Mouse (Mus musculus) ovary, adult 2 months (tissue): ENCODE data around the gene Mif. TPM values are rescaled to one million over a fixed set of nuclear protein-coding genes. Genes with fewer than 3 reads are reported as not detected.

ENCODE experiments used
- polyA plus RNA-seq: library from polyadenylated mRNA; depleted of rRNA; stranded (reverse); fragments of >200 nt; gene quantifications from 2 replicates; pipeline ENCODE4 v1.2.3, GENCODE M21; 2012; rRNA removed

Gene Mif
- polyA plus RNA-seq: 3,406 and 5,173 TPM in 2 replicates

GRCm38 (mm10) chr10:75859786-75860470 is at the start of gene Mif:
Gene Mif (minus strand): TSS chr10:75860240.

GRCm38 (mm10) chr10:75893089-75893750 is 33.2 kb upstream of the Mif start, which contains the start of gene Derl3:
Gene Derl3 (plus strand): TSS chr10:75893413.

GRCm38 (mm10) chr10:75837248-75837759 is 22.7 kb downstream of the Mif start, which contains the start of gene Gstt2:
Gene Gstt2 (minus strand): TSS chr10:75837424.

GRCm38 (mm10) chr10:75822443-75822842 is 37.6 kb downstream of the Mif start, which contains the start of gene Gstt4:
Gene Gstt4 (minus strand): TSS chr10:75822543.

Other genes starting within 250 kb of the Mif start
- gene Susd2, start 216.2 kb downstream of the Mif start, polyA plus RNA-seq: 26.6 and 31.3 TPM in 2 replicates
- 88.4 and 103 TPM in 2 replicates for gene Cabin1, start 95.9 kb downstream of the Mif start, polyA plus RNA-seq
- 54.5 and 72.3 TPM in 2 replicates for gene Ddt, start 86.8 kb downstream of the Mif start, polyA plus RNA-seq
- gene Gm20441, start 79.3 kb downstream of the Mif start, polyA plus RNA-seq: 0.26 TPM in 1 of 2 replicates, not detected in the other
- 21.2 and 24.0 TPM in 2 replicates for gene Gstt3, start 78.8 kb downstream of the Mif start, polyA plus RNA-seq
- 91.9 and 118 TPM in 2 replicates for gene Gstt1, start 61.7 kb downstream of the Mif start, polyA plus RNA-seq
- not detected in 2 replicates for gene Gstt4, start 37.7 kb downstream of the Mif start, polyA plus RNA-seq
- gene Gstt2, start 22.8 kb downstream of the Mif start, polyA plus RNA-seq: 128 and 153 TPM in 2 replicates
- gene Derl3, start 33.2 kb upstream of the Mif start, polyA plus RNA-seq: 448 and 721 TPM in 2 replicates
- gene Smarcb1, start 61.4 kb upstream of the Mif start, polyA plus RNA-seq: 79.8 and 80.7 TPM in 2 replicates
- 1,064 and 1,290 TPM in 2 replicates for gene Chchd10, start 72.9 kb upstream of the Mif start, polyA plus RNA-seq
- 410 and 417 TPM in 2 replicates for gene Mmp11, start 76.3 kb upstream of the Mif start, polyA plus RNA-seq
- gene Gm867, start 80.4 kb upstream of the Mif start, polyA plus RNA-seq: 16.5 and 18.1 TPM in 2 replicates
- 83.7 and 92.0 TPM in 2 replicates for gene Vpreb3, start 82.8 kb upstream of the Mif start, polyA plus RNA-seq
- 0.14 and 0.25 TPM in 2 replicates for gene Gm5134, start 94.3 kb upstream of the Mif start, polyA plus RNA-seq
- 18.8 and 24.1 TPM in 2 replicates for gene Zfp280b, start 172.4 kb upstream of the Mif start, polyA plus RNA-seq